Mouse (Mus musculus) liver, embryonic 14.5 days (tissue): ENCODE results near the gene Hs3st2. TPM values are rescaled to one million over a fixed set of nuclear protein-coding genes. Genes with fewer than 3 reads are reported as not detected.

ENCODE experiments used
- ATAC-seq: fragments of 200-750 bp; cut with Nextera tagmentation; 2 replicates; pipeline ENCODE4 v1.8.0; 2017; ENCODE audit warnings: moderate number of reproducible peaks, mild to moderate bottlenecking, moderate library complexity; ENCODE audit not compliant: insufficient read depth
- DNase-seq, 3 experiments: peaks; one replicate each; pipeline ENCODE4 v3.0.0-alpha.2; 2012 to 2013; ENCODE audit warnings: low read depth in 3 of 3, low spot score in 3 of 3
- H3K27ac ChIP-seq: fragments of 300-500 bp; sonication (generic); 2 replicates; pipeline ENCODE4 v1.5.1; 2014; ENCODE audit warnings: moderate library complexity, mild to moderate bottlenecking, control low read depth, inconsistent platforms
- H3K27me3 ChIP-seq: fragments of 300-500 bp; sonication (generic); 2 replicates; pipeline ENCODE4 v1.6.1; 2014; ENCODE audit warnings: mild to moderate bottlenecking, low read length, moderate library complexity; ENCODE audit not compliant: control insufficient read depth, insufficient read depth
- H3K36me3 ChIP-seq: fragments of 300-500 bp; sonication (generic); replicated peaks from 2 replicates; pipeline ENCODE4 v1.6.1; 2014; ENCODE audit warnings: low read depth; ENCODE audit not compliant: control insufficient read depth, insufficient read depth
- H3K4me1 ChIP-seq, 2 experiments: fragments of 200-500 bp in 1 of 2; fragments of 300-500 bp in 1 of 2; sonication (generic) in 1 of 2; replicated peaks; 2 replicates each; pipeline ENCODE4 v1.6.1; 2012 to 2014; ENCODE audit warnings: antibody characterized with exemption in 1 of 2, inconsistent platforms in 1 of 2, low read length in 1 of 2; ENCODE audit not compliant: control insufficient read depth in 2 of 2, insufficient read depth in 2 of 2
- H3K4me2 ChIP-seq: fragments of 300-500 bp; sonication (generic); 2 replicates; pipeline ENCODE4 v1.6.1; 2014; ENCODE audit warnings: low read depth, mild to moderate bottlenecking, control low read depth, moderate library complexity
- H3K4me3 ChIP-seq, 2 experiments: fragments of 200-500 bp in 1 of 2; fragments of 300-500 bp in 1 of 2; sonication (generic) in 1 of 2; 2 replicates each; pipeline ENCODE4 v1.5.1; 2012 to 2014; ENCODE audit warnings: low read depth in 2 of 2, low read length in 2 of 2, mild to moderate bottlenecking in 2 of 2, control low read depth in 1 of 2, inconsistent platforms in 1 of 2, moderate library complexity in 1 of 2; ENCODE audit not compliant: insufficient read depth in 1 of 2
- H3K9ac ChIP-seq: fragments of 300-500 bp; sonication (generic); replicated peaks from 2 replicates; pipeline ENCODE4 v1.6.1; 2014; ENCODE audit warnings: mild to moderate bottlenecking, control low read depth, moderate library complexity
- H3K9me3 ChIP-seq: fragments of 300-500 bp; sonication (generic); 2 replicates; pipeline ENCODE4 v1.6.1; 2016; ENCODE audit warnings: low read length, mixed read lengths; ENCODE audit not compliant: control insufficient read depth
- CTCF ChIP-seq: IDR thresholded peaks from 2 replicates; pipeline ENCODE4 v1.5.1; 2016; ENCODE audit warnings: antibody characterized with exemption, low read depth, control low read depth
- EP300 ChIP-seq: IDR thresholded peaks from 2 replicates; pipeline ENCODE4 v1.6.1; 2016; ENCODE audit warnings: antibody characterized with exemption, low read depth
- WGBS: fragments of 180-500 bp; shearing (Covaris S2); extraction: QIAGEN DNeasy Blood & Tissue Kit; methylation state at CpG from one replicate; pipeline ENCODE4 v1.1.7; 2014; ENCODE audit not compliant: insufficient replicate concordance; 5-methylcytosine and 5-hydroxymethylcytosine counted together
- polyA plus RNA-seq, 2 experiments: library from polyadenylated mRNA; depleted of rRNA in 1 of 2; stranded (reverse) in 1 of 2; unstranded in 1 of 2; fragments of >200 nt; fragmentation: Nextera tagmentation in 1 of 2; extraction: Ambion mirVana in 1 of 2; gene quantifications; 2 replicates each; pipeline versions ENCODE4 v1.2.1 to v1.2.3; 2012 to 2014

Gene Hs3st2
- polyA plus RNA-seq, 2 experiments = 0.01 TPM; not detected in 1

GRCm38 (mm10) chr7:121469435-121469834 is 77.8 kb downstream of the Hs3st2 start:
- H3K9me3 ChIP-seq = no peaks in the 10 kb centered on the region
- H3K4me3 ChIP-seq = no peak overlapping the region
- no peak for ATAC-seq
- H3K4me2 ChIP-seq = no peak overlapping the region
- H3K27me3 ChIP-seq = no peaks in the 10 kb centered on the region
- H3K4me1 ChIP-seq = 0 out of 4 replicates have a peak, but pooled peaks cover 0 to 3% of the 10 kb centered on the region in 2 experiments
- TF ChIP-seq CTCF = no peak
- no peak for TF ChIP-seq EP300
- WGBS = 17% methylated on average over 3 of the region's 3 CpGs
- H3K36me3 ChIP-seq = no peaks in the 10 kb centered on the region
- H3K27ac ChIP-seq = no peak overlapping the region
- H3K9ac ChIP-seq = no peak overlapping the region
- peak in 1 of 3 experiments; percentile 2 for DNase-seq

GRCm38 (mm10) chr7:121478302-121478701 is 86.6 kb downstream of the Hs3st2 start:
- Histone ChIP-seq H3K27me3 (no peaks in the 10 kb centered on the region), H3K9me3 (no peaks in the 10 kb centered on the region), H3K4me3 (no peak overlapping the region), H3K36me3 (no peaks in the 10 kb centered on the region), H3K27ac (no peak overlapping the region), H3K9ac (no peak overlapping the region), H3K4me2 (no peak overlapping the region), H3K4me1 (no peaks in the 10 kb centered on the region)
- no peak for ATAC-seq
- no peak for TF ChIP-seq EP300
- no peak for TF ChIP-seq CTCF
- WGBS = 56% methylated on average over 8 of the region's 8 CpGs
- DNase-seq = no peak

- DNase-seq = no peak
- Histone ChIP-seq H3K9me3 (no peaks in the 10 kb centered on the region), H3K27me3 (no peaks in the 10 kb centered on the region), H3K36me3 (no peaks in the 10 kb centered on the region), H3K4me2 (no peak overlapping the region), H3K4me1 (no peaks in the 10 kb centered on the region), H3K9ac (no peak overlapping the region), H3K27ac (no peak overlapping the region), H3K4me3 (no peak overlapping the region)
- no peak for TF ChIP-seq EP300
- TF ChIP-seq CTCF = no peak
- WGBS = 58% methylated on average over 4 of the region's 4 CpGs
- no peak for ATAC-seq
Observed at GRCm38 (mm10) chr7:121480106-121480505, 88.4 kb downstream of the Hs3st2 start.

GRCm38 (mm10) chr7:121484590-121484989 is 92.9 kb downstream of the Hs3st2 start:
- H3K4me3 ChIP-seq = no peak overlapping the region
- TF ChIP-seq CTCF (no peak), EP300 (no peak)

DNA sequence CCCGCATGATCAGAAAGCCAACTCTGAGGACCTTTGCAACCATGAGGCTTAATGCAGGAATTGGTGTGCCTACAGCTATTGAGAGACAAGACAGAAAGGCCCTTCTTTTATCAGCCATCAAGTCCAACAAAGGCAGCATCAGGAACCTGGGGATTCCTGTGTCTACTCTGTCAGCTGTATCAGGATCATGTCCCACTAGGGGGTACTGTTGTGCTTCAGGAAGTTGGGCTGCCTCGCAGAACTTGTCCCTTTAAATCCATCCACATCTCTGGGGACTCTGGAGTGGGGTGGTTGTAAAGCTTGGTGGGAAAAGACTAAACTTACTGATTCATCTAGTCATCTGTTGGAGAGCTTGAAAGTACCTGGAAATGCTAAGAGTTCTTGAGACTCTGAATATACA is 93.6 kb downstream of the Hs3st2 start:
- Histone ChIP-seq H3K27me3 (no peaks in the 10 kb centered on the region), H3K4me2 (no peak overlapping the region), H3K9ac (no peak overlapping the region), H3K36me3 (no peaks in the 10 kb centered on the region), H3K4me3 (no peak overlapping the region), H3K27ac (no peak overlapping the region), H3K4me1 (no peaks in the 10 kb centered on the region), H3K9me3 (no peaks in the 10 kb centered on the region)
- TF ChIP-seq CTCF (peak; percentile 14; the same call in 1 of the 2 replicates), EP300 (no peak)
- DNase-seq (no peak), ATAC-seq (no peak)
- 46% methylated on average over 2 of the region's 2 CpGs for WGBS

More at GRCm38 (mm10) chr7:121484590-121484989, 92.9 kb downstream of the Hs3st2 start:
- Histone ChIP-seq H3K9ac (no peak overlapping the region), H3K4me2 (no peak overlapping the region), H3K36me3 (no peaks in the 10 kb centered on the region), H3K27me3 (no peaks in the 10 kb centered on the region), H3K4me1 (no peaks in the 10 kb centered on the region), H3K9me3 (no peaks in the 10 kb centered on the region), H3K27ac (no peak overlapping the region)
- 57% methylated on average over 4 of the region's 4 CpGs for WGBS
- DNase-seq (no peak), ATAC-seq (no peak)
